Mouse (Mus musculus): ENCODE measurements around the gene Pde10a.

DNA sequence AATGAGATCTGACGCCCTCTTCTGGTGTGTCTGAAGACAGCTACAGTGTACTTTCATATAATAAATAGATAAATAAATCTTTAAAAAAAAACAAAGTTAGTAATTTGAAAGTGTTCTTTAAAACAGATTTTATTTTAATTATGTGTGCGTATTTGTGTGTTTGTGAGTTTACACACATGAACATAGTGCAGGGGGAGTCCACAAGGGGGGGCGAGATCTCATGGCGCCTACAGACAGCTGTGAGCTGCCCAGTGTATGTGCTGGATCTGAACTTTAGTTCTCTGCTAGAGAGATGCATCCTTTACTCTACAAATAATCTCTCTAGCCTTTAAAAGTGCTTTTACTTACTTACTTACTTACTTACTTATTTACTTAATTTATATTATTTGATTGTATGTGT, 23.6 kb downstream of the Pde10a start:
- TF ChIP-seq CTCF (IDR thresholded peaks at IDR 0.05; ENCODE audit: low read depth), result no peak
- no peak for TF ChIP-seq EP300 (IDR thresholded peaks at IDR 0.05; ENCODE audit: low read depth)

Data from heart, postnatal 0 days (tissue).